Mouse (Mus musculus) forebrain, embryonic 14.5 days (tissue): ENCODE results near the gene Mdm2. TPM values are rescaled to one million over a fixed set of nuclear protein-coding genes. Genes with fewer than 3 reads are reported as not detected.

Source experiments
- ATAC-seq: fragments of 200-750 bp; cut with Nextera tagmentation; 2 replicates; pipeline ENCODE4 v1.8.0; 2017; ENCODE audit warnings: mild to moderate bottlenecking, moderate library complexity
- DNase-seq: peaks from one replicate; pipeline ENCODE4 v3.0.0-alpha.2; 2015; ENCODE audit warnings: low spot score
- H3K27ac ChIP-seq: fragments of 300-500 bp; sonication (generic); 2 replicates; pipeline ENCODE4 v1.5.1; 2014; ENCODE audit warnings: low read depth, mild to moderate bottlenecking, control low read depth, low read length, moderate library complexity
- H3K27me3 ChIP-seq: fragments of 300-500 bp; sonication (generic); replicated peaks from 2 replicates; pipeline ENCODE4 v1.6.1; 2014; ENCODE audit warnings: low read length, control low read depth, mixed read lengths; ENCODE audit not compliant: control insufficient read depth, insufficient read depth
- H3K36me3 ChIP-seq: fragments of 300-500 bp; sonication (generic); 2 replicates; pipeline ENCODE4 v1.6.1; 2014; ENCODE audit warnings: low read length, control low read depth; ENCODE audit not compliant: control insufficient read depth, insufficient read depth
- H3K4me1 ChIP-seq: fragments of 300-500 bp; sonication (generic); 2 replicates; pipeline ENCODE4 v1.6.1; 2014; ENCODE audit warnings: antibody characterized with exemption, low read length, control low read depth; ENCODE audit not compliant: control insufficient read depth, insufficient read depth
- H3K4me2 ChIP-seq: fragments of 300-500 bp; sonication (generic); 2 replicates; pipeline ENCODE4 v1.6.1; 2014; ENCODE audit warnings: mild to moderate bottlenecking, control low read depth, low read length
- H3K4me3 ChIP-seq: fragments of 300-500 bp; sonication (generic); 2 replicates; pipeline ENCODE4 v1.5.1; 2014; ENCODE audit warnings: low read depth, low read length, control low read depth
- H3K9ac ChIP-seq: fragments of 300-500 bp; sonication (generic); 2 replicates; pipeline ENCODE4 v1.6.1; 2014; ENCODE audit warnings: mild to moderate bottlenecking, low read length, control low read depth, moderate library complexity
- H3K9me3 ChIP-seq: fragments of 300-500 bp; sonication (generic); replicated peaks from 2 replicates; pipeline ENCODE4 v1.6.1; 2016; ENCODE audit warnings: low read length, control low read depth, mixed read lengths; ENCODE audit not compliant: control insufficient read depth
- WGBS: fragments of 180-500 bp; shearing (Covaris S2); extraction: QIAGEN DNeasy Blood & Tissue Kit; methylation state at CpG from one replicate; pipeline ENCODE4 v1.1.7; 2014; 5-methylcytosine and 5-hydroxymethylcytosine counted together
- polyA plus RNA-seq: library from polyadenylated mRNA; unstranded; fragments of >200 nt; fragmentation: Nextera tagmentation; extraction: Ambion mirVana; gene quantifications from 2 replicates; pipeline ENCODE4 v1.2.1, GENCODE M21; 2014

Gene Mdm2
- polyA plus RNA-seq, 1 experiment from 2014 or later: 33.0 TPM

DNA sequence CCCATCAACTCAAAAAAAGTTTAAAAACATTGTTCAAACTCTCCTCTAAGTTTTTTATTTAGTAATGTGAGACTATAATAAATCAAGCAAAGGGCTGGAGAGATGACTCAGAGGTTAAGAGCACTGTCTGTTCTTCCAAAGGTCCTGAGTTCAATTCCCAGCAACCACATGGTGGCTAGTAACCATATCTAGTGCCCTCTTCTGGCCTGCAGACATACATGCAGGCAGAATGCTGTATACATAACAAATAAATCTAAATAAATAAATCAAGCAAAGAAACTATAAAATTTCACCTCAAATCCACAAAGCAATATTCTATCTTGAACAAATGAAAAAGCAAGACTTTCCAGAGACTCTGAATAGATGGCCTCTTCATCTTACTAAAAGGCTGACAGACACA, 18.4 kb downstream of the Mdm2 start:
- Histone ChIP-seq H3K27me3 (no peaks in the 10 kb centered on the region), H3K9me3 (no peaks in the 10 kb centered on the region), H3K4me1 (no peaks in the 10 kb centered on the region), H3K36me3 (peaks cover 91% of the 10 kb centered on the region), H3K4me2 (no peak overlapping the region), H3K27ac (no peak overlapping the region), H3K4me3 (no peak overlapping the region), H3K9ac (no peak overlapping the region)
- DNase-seq (no peak), ATAC-seq (no peak)

GRCm38 (mm10) chr10:117691389-117691968, 19.1 kb downstream of the Mdm2 start:
- Histone ChIP-seq H3K4me2 (no peak overlapping the region), H3K9ac (no peak overlapping the region), H3K9me3 (no peaks in the 10 kb centered on the region), H3K36me3 (peaks cover 84% of the 10 kb centered on the region), H3K4me3 (no peak overlapping the region), H3K27ac (no peak overlapping the region), H3K27me3 (no peaks in the 10 kb centered on the region), H3K4me1 (no peaks in the 10 kb centered on the region)
- WGBS: 96% methylated on average over 10 of the region's 10 CpGs
- ATAC-seq (no peak), DNase-seq (no peak)

GRCm38 (mm10) chr10:117690770-117691296, 19.7 kb downstream of the Mdm2 start:
- H3K9me3 ChIP-seq: no peaks in the 10 kb centered on the region
- no peak overlapping the region for H3K4me3 ChIP-seq
- ATAC-seq (no peak), DNase-seq (no peak)
- H3K27me3 ChIP-seq: no peaks in the 10 kb centered on the region
- no peak overlapping the region for H3K27ac ChIP-seq
- 94% methylated on average over 3 of the region's 3 CpGs for WGBS
- H3K4me2 ChIP-seq: no peak overlapping the region
- peaks cover 78% of the 10 kb centered on the region for H3K36me3 ChIP-seq
- no peaks in the 10 kb centered on the region for H3K4me1 ChIP-seq
- no peak overlapping the region for H3K9ac ChIP-seq

GRCm38 (mm10) chr10:117690101-117690352, 20.5 kb downstream of the Mdm2 start:
- H3K27me3 ChIP-seq: no peaks in the 10 kb centered on the region
- H3K4me3 ChIP-seq: no peak overlapping the region
- no peaks in the 10 kb centered on the region for H3K9me3 ChIP-seq
- H3K4me1 ChIP-seq: no peaks in the 10 kb centered on the region
- no peak for DNase-seq
- H3K36me3 ChIP-seq: peaks cover 70% of the 10 kb centered on the region
- H3K27ac ChIP-seq: no peak overlapping the region
- no peak overlapping the region for H3K4me2 ChIP-seq
- no peak overlapping the region for H3K9ac ChIP-seq
- WGBS: 91% methylated on average over 2 of the region's 2 CpGs
- ATAC-seq: no peak

GRCm38 (mm10) chr10:117689297-117690100, 21.1 kb downstream of the Mdm2 start:
- H3K9me3 ChIP-seq: no peaks in the 10 kb centered on the region
- no peak for ATAC-seq
- no peaks in the 10 kb centered on the region for H3K27me3 ChIP-seq
- H3K4me3 ChIP-seq: no peak overlapping the region
- H3K4me2 ChIP-seq: no peak overlapping the region
- no peaks in the 10 kb centered on the region for H3K4me1 ChIP-seq
- no peak overlapping the region for H3K9ac ChIP-seq
- DNase-seq: no peak
- H3K36me3 ChIP-seq: peaks cover 64% of the 10 kb centered on the region
- WGBS: 95% methylated on average over 11 of the region's 11 CpGs
- no peak overlapping the region for H3K27ac ChIP-seq

DNA sequence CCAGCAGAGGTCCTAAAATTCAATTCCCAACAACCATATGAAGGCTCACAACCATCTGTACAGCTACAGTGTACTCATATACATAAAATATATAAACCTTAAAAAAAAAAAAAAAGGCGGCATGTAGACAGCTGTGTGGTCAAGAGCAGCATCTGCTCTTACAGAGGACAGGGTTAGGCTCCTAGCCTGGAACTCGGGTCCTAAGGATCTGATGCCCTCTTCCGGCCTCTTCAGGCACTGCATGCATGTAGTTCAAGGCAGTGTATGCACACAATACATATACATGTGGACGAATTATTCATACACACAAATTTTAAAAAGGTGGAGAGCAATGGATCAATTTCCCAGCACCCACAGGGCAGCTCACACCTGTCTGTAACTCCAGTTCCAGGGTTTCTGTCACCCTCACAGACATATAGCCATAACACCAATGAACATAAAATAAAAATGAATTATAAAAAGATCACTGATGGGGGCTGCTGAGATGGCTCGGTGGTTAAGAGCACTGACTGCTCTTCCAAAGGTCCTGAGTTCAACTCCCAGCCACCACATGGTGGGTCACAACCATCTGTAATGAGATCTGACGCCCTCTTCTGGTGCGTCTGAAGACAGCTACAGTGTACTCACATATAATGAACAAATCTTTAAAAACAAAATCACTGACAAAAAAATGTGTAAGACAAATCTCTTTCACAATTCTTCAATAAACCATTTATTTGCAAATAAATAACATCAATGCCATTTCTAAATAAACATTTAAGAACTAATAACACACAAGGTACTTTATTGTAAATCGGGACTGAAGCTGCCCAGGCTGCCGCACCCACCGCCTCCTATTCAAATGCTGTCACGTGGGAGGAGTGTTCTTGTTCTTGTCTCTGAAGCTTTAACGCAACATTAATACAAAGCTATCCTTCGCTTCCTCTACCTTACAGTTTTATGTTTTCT, 22.1 kb downstream of the Mdm2 start:
- H3K4me1 ChIP-seq: no peaks in the 10 kb centered on the region
- WGBS: 84% methylated on average over 13 of the region's 13 CpGs
- no peaks in the 10 kb centered on the region for H3K9me3 ChIP-seq
- ATAC-seq: peak; percentile 55; the same call in 1 of the 2 replicates
- DNase-seq: peak; percentile 34
- H3K9ac ChIP-seq: no peak overlapping the region
- no peak overlapping the region for H3K27ac ChIP-seq
- peaks cover 57% of the 10 kb centered on the region for H3K36me3 ChIP-seq
- H3K27me3 ChIP-seq: no peaks in the 10 kb centered on the region
- H3K4me2 ChIP-seq: no peak overlapping the region
- no peak overlapping the region for H3K4me3 ChIP-seq

DNA sequence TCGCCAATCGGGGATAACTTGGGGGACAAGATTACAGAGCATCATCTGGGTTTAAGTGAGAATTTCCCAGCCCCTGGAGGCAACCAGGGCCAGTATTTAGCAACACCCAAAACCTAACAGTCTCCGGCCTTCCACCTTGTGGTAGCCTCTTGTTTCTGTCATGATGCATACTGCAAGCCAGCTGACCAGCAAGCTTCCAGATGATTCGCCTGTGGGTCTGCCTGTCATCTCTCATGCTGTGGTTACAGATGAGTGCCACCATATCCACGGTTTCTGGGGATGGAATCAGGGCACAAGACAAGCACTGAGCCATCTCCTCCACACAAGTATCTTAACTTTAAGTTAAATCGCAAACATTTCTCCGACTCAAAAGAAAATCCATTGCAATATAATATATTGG, 23.0 kb downstream of the Mdm2 start:
- no peak overlapping the region for H3K27ac ChIP-seq
- no peak for ATAC-seq

DNA sequence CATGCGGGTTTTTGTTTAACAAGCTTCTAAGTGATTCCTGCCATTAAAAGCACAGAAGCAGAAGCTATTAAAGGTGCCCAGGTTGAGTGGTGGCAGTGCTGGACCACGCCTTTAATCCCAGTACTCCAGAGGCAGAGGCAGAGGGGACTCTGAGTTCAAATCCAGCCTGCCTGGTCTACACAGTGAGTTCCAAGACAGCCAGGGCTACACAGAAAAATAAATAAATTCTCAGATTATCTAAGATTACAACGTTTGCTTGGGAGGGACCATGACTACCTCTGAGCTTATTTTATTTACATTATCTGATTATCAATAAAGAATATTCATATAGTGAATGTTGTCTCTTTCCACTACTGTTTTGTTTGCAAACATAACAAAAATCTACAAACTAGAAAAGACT, 23.5 kb downstream of the Mdm2 start:
- 85% methylated on average over 3 of the region's 3 CpGs for WGBS
- H3K4me3 ChIP-seq: no peak overlapping the region

More for the DNA sequence above, 23.0 kb downstream of the Mdm2 start:
- WGBS: 92% methylated on average over 7 of the region's 7 CpGs
- H3K9ac ChIP-seq: no peak overlapping the region
- no peak for DNase-seq
- no peak overlapping the region for H3K4me3 ChIP-seq
- no peaks in the 10 kb centered on the region for H3K27me3 ChIP-seq
- no peaks in the 10 kb centered on the region for H3K9me3 ChIP-seq
- no peaks in the 10 kb centered on the region for H3K4me1 ChIP-seq
- H3K36me3 ChIP-seq: peaks cover 51% of the 10 kb centered on the region
- no peak overlapping the region for H3K4me2 ChIP-seq

More for the DNA sequence above, 23.5 kb downstream of the Mdm2 start:
- Histone ChIP-seq H3K9ac (no peak overlapping the region), H3K27ac (no peak overlapping the region), H3K4me2 (no peak overlapping the region), H3K9me3 (no peaks in the 10 kb centered on the region), H3K27me3 (no peaks in the 10 kb centered on the region), H3K36me3 (peaks cover 45% of the 10 kb centered on the region), H3K4me1 (no peaks in the 10 kb centered on the region)
- ATAC-seq (no peak), DNase-seq (no peak)
